Mouse (Mus musculus) R1 (cell line): ENCODE data around the gene Dkk3.

Source experiments
- DNase-seq: peaks from one replicate; pipeline ENCODE4 v3.0.0-alpha.2; 2018; ENCODE audit warnings: low read depth, low spot score

Dkk3 gene

DNA sequence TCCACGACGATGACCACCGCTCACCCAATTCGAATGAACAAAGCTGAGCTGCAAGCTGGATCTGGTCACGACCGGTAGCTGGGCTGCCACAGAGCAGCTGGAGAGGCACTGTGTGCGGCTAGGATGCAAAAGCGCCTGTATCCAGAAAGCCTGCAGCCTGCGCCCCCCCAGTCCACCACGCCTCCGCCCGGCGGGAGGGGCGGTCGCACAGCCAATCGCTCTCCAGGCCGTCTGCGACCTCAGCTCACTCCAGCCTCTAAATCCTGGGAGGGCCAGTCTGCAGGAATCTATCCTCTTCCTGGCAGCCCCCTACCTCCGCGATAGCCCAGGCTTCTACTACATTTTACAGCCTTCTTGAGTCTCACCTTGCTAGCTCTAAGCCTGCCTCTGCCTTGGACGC lies at the start of gene Dkk3:
Gene Dkk3 (minus strand): TSS at position 116 of the 400 bp plus-strand sequence.
- peak; percentile 32 for DNase-seq

DNA sequence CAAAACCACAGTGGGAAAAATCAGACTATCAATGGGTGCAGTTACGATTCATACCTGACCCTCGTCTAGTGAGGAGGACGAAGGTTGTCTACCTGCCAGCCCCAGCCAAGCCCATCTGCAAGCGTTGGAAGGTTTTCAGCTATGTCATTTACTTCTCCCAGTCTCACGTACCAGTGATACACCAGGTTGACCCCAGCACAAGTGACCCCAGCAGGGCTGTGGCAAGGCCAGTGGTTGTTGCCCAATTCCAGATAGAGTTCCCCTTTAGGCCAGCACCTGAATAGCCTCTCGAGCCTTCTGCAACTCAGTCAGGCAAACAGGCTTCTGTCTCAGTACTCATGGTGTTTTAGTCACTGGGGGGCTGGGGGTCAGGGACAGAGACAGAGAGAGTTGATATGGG lies 48.9 kb upstream of the Dkk3 start:
- DNase-seq: no peak

DNA sequence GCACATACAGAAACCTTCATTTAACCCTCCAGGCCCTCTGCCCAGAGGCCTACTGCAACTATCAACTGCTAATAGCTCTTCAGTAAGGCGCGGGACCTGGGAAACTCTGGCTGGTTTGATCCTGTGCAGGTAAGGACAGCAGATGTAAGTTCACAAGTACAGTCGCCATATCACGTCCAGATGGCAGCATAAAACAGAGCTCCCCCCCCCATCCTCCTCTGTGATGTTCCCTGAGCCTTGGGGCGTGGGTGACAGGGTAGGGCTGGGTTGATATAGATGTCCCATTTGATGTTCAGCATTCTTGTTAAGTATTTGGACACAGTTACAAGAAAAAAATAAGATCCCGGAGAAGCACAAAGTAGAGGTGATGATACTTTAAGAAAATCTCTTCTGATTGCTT lies 46.7 kb upstream of the Dkk3 start:
- DNase-seq: no peak

DNA sequence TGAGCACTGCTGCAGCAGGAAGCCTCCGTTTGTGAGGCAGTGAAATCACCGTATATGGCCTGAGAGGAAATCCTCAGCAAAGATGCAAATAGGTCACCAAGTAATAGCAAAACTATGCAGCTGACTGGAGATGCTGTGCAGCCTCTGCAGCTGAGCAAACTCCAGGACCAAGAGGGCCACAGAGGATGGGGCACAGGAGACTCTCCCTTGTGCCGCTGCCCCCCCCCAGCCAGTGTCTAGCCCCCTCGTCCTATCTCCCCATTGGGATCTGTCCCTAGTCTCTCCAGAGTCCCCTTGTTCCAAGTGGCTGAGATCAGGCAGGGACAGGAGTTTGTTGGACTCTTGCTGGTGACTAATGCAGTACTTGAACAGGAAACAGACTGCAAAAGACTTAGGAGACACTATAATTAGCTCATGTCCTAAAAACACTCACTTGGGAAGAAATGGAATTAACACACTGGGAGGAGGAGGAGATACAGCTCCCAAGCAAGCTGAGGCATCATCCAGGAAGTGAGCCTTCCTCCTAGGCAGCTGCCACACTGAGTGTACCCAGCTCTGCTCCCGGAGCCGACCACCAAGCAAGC lies 45.6 kb upstream of the Dkk3 start:
- DNase-seq: no peak

DNA sequence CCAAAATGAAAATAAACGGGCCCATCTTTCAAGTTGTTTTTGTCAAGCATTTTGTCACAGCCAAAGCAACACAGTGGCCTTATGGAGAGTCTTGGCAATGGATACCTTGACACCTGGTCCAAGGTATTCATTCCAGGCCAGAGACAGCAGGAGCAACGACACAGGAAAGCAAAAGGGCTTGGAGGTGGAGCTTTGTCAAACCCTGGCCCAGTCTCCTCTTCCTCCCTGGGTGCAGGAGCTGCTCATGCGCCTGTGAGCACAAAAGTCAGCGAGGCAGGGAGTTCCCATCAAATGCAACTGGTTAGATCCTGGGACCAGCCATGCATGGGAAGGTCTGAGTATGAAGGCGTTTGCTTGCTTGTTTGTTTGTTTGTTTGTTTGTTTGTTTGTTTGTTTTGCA lies 45.1 kb upstream of the Dkk3 start:
- no peak for DNase-seq

DNA sequence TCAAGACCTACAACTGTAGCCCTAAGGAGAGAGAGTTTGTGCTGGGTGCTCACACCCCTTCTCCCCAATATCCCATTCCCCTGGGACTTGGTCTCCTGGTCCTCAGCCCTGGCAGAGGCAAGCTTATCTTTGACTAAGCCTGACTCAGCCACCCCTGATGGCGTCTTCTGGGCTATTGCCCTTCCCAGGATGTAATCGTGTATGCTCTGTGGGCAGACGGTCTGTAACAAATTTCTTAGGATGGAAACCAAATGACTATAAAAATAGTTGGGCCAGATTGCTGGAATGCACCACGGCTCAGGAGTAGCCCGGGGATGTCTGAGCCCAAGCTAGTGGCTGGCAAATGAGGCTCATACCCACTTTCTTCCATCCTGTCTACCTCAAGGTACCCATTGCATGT lies 44.0 kb upstream of the Dkk3 start:
- DNase-seq: no peak

DNA sequence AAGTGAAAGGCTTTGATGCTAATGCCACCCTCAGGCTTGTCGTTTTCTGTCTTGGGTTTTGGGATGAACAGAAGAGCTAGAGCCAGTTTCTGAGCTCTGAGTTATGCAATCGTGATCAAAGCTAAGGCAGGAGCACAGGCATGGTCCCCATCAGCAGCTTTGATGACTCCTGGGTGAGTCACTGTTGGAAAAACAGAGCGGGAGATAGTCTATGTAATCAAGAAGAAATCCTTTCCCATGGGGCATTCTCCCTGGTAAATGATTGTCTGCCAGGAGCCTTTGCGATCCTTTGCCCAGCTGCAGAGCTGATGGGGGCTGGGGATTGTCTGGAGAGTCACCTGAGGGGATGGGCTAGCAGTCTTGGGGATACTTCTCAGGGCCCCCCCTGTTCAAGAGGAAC lies 43.3 kb upstream of the Dkk3 start:
- DNase-seq: no peak

DNA sequence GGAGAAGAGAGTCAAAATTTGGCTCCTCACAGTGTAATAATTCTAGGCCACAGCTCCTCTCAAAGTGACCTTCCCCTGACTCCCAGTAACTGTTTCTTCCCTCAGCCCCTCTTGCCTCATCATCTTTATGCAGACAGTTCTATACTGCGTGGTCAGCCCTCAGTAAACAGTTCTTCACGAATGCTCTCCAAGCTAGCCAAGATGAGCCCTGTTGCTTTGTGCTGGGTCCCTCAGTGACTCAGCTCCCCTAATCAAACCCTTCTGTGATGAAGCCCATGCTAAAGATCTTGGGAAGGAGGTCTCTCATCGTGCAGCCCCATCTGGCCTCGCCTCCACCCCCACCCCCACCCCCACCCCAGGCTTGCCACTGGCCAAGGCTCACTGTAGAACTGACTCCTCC lies 41.9 kb upstream of the Dkk3 start:
- DNase-seq: no peak

DNA sequence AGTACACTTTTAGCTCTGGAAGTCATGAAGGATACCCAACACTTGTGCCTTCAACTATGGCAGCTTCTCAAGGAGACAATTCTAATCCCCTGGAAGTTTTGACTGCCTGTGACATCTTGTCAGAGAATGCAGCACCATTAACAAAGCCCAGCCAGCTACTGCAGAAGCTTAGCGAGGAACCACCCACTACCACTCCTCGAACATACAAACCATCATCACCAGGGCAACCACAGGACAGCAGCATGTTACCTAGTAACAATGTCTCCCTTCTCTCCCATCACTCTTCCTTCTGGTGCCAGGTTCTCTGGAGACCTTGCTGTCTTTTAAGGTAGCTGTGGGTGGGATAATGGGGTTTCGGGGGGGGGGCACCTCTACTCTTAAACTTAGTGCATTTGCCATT lies 40.5 kb upstream of the Dkk3 start:
- DNase-seq: no peak

DNA sequence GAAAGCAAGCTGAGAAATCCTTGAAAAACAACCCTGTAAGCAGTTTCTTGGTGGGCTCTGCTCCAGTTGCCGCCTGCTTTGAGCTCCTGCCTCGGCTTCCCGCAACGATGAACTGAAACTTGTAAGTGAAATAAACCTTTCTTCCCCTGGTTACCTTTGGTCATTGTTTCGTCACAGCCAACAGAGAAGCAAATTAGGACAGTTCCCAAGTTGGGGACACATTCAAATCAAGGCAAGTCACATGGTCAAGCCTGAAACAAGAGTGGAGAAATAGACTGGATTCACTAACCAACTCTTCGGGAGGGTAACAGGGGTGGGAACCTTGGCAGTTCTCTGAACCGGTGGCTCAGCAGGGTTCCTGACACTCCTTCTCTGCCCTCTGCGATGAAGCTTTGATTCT lies 38.6 kb upstream of the Dkk3 start:
- no peak for DNase-seq

DNA sequence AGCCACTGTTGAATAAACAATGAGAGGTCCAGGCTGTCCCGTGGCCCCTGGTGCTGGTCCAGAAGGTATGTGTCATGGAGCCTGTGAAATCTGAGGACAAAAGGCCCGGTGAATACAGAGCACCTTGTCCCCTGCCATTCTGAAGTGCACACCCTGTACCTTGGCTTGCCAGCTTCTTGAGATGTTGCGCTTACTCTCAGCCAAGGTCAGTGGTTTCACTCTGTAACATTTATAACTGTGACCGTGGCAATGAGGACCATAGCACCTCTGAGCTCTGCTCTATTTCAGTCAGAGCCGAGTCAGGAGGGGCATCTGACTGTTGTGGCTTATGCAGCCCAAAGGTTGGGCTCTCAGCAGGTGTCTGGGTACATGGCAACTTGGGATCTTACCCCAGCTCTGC lies 35.4 kb upstream of the Dkk3 start:
- DNase-seq: no peak

DNA sequence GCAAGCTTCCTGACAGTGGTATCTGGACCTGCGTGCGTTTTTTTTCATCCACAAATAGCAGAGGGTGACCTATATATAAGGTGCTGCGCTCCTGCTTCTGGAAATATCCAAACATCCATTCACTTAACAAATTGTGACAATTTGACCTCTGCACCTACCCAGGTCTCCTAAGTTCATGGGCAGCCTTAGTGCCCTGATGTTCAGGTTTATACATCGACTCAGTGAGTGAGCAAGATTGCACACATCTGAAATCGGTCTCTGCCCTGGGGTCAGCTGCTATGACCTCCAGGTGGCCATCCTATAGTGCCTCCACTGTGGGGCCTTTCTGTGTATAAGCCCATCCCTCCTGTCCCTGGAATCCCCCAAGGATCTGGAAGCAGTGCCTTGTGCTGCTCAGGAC lies 33.9 kb upstream of the Dkk3 start:
- no peak for DNase-seq

DNA sequence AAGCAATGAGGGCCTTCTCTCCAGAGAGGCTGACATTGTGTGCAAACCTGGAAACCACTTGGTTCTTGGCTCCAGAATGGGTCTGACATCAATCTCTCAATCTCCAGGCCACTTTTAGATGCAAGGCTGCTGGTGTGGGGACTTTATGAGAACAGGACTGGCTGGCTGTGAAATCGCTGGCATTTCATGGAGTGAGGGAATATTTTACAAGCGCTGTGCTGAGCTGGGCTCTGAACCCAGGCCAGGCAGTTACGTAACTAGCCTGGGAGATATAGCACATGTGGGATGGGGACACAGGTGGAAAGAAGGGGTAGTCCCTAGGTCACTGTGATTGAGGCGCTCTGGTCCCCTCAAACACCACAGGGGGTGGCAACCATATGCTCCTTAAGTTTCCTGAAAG lies 33.4 kb upstream of the Dkk3 start:
- no peak for DNase-seq

DNA sequence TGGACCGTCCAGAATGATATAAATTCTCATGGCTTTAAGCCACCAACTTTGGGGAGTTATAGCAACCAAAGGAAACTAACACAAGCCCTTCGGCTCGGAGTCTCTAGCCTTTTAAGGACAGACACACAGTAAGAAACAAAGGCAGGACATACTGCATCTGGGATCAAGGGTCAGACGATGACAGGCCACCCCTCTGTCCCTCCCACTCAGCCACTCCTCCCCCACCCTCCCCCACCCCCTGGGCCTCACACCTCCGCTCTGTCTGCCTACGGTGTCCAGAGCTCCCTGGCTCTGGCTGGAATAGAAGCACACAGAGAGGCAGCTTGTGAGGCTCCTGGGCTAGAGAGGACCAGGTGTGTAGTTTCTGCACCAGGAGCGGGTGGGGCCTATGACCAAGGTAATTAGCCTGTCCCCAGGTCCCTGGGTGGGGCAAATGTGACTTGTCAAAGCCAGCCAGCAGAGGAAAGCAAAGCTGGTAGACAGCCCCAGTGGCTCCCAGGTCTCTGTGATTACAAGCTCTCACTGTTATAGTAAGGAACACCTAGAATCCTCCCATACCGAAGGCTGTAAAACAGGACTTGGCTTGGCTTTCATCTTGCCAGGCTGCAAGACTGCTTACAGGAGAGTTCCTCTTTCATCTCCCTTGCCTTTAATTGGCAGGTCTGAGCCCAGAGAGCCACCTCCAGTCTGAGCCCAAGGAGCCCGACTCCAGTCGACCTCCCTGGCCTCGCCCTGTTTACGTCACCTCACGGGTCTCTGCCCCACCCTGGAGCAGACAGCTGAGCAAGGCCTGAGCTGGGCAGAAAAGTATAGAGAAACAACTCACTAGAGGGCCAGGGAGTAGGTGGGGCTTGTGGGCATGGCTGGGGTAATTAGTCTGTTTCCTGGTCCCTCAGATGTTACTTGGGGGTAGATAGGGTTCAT lies 28.9 kb upstream of the Dkk3 start:
- no peak for DNase-seq

DNA sequence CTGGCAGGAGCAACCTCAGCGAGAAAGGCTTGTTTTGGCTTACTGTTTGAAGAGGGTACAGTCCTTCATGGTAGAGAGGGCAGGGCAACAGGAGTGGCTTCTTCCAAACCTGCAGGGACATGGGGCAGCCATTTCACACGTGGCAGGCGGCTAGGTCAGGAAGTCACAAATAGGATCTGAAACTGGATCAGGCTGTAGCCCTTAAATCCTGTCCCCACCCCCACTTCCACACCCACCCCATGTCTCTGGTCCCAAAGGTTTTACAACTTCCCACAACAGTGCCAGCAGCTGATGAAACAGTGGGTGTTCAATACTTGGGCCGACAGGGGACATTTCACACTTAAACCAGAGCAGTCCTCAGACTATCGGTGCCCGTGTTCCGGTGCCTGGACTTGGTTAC lies 28.0 kb upstream of the Dkk3 start:
- no peak for DNase-seq

DNA sequence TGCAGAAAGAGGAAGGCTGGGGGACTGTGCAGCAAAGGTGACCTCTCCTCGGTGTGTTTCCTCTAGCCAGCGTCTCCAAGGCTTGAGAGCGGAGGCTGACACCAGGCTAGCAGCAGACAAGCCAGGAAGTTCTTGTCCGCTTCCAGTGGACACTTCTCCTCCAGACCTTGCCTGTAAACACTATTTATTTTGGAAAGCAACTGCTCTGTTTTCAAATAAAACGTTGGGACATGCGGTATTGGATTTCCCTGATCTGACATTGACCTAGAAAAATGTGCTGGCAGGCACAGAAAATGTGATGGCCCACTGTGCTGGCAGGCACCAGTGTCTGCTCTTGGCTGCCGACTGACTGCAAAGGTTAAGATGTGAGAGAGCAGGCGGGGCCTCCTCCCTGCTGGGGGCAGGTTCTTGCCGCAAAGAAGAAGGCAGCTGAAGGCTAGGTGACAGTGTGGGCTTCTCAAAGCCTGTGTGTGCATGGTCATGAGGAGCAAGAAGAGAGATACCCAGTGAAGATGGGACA lies 26.4 kb upstream of the Dkk3 start:
- DNase-seq: no peak

DNA sequence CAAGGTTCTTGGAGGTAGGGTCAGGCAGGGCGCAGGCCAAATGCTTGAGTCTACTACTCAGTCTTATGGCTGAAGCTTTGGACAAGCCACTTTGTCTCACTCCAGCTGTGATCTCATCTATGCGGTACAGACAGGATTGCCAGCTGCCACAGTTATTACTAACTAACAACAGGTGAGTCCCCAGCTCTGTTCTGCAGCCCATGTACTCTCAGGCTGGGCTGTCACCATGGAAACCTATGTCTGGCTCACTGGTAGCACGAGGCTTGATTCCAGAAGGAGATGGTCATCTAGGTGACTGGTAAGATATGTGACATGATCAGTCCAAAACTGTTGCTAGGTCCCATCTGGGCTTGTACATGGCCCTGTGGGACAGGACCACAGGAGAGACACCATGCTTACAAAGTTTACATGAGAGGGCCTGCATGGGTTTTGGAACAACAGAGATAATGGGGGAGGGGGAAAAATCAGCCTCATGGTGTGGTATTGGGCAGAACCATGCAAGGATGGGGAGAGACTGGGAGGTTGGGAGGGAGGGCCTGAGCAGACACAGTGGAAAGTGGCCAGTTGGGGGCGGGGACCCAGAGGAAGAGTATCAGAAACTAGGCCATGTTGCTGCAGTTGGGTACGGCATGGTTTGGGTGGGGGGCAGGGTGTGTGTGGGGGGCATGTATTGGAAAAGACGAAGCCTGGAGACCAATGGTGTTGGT lies 25.8 kb upstream of the Dkk3 start:
- DNase-seq: no peak

DNA sequence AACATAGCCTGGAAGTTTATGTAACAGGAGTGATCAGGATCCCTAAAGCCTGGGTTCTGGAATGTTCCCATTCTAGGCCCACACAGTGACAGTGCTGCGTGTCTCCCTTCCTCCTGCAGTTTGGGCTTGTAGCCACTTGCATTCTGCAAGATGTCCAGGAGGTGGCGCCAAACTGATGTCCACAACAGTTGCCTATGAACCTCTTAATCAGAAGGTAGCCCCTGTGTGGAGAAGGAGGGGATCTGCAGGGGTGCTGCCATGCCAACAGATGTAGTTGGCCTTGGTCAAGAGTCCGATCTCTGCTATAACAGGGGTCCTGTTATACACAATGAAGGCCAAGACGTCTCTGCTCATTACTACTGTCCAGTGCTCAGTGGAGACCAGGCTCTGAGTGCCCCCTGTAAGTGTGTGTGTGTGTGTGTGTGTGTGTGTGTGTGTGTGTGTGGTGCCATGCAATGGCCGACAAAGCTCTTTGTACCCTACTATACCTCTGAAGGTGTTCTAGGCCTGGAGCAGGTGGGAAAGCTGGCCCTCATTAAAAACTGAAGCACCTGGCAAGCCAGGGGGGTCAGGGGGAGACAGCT lies 24.5 kb upstream of the Dkk3 start:
- DNase-seq: peak; percentile 89

DNA sequence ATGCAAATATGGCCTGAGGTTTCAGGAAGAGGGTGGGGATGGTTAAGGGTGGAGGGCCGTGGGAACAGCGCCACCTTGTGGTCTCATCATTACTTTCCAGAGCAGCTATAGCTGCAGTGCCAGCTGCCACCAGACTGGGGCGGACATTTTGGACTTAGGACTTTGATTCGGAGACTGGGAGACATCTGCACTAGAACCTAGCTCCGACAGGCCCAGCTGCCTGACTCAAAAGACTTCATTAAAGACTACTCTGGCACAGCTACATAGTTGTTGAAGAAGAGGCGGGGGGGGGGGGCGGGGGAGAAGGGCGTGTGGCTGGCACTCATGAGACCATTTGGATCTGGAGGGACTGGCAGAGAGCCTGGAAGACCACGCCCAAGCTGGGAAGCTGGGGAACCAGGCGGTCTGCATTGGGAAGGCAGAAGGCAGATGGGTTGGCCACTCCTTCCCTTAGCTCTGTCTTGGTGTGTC lies 21.4 kb upstream of the Dkk3 start:
- DNase-seq: peak; percentile 87

DNA sequence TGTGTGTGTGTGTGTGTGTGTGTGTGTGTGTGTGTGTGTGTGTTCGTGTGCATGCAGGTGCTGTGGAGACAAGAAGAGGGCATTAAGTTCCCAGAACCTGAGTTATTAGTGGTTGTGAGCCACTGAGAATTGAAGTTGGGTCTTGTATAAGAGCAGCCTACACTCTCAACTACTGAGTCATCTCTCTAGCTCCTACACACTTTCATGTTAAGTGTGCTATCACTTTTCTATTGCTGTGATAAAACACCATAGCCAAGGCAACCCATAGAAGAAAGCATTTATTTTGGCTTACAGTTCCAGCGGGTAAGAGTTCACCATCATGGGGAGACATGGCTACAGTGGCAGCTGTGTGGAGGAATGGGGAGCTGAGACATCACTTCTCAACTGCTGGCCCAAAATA lies 17.8 kb upstream of the Dkk3 start:
- DNase-seq: no peak

DNA sequence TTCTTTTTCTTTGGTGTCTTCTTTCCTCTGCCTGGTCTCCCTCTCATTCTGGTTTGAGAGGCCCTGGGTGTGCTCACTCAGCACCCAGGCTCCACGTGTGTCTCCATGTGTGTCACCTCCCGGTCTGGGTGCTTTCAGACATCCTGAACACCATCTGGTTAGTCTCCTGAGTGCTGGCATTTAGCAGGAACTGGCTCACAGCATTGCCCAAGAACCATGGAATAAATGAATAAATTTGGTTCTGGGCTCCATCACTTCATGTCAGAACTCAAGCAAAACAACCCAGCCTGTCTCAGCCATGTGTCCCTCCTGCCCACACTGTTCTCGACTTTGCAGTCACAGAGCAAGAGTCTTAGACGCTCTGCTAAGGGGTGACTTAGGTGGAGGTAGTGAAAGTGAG lies 13.8 kb upstream of the Dkk3 start:
- no peak for DNase-seq
